Comparison of ENCODE assay signal across 13 mouse cellular contexts in genomic region chr13:98834199-98834598, GRCm38 (mm10). TPM values are rescaled to one million over a fixed set of nuclear protein-coding genes. Genes with fewer than 3 reads are reported as not detected.
A peak's percentile ranks its signal among the peaks of the same experiment; 100 is the strongest.
DNase-seq lines count a peak whose midpoint lies in the region; ATAC-seq and TF ChIP-seq lines count a peak whose summit lies in the region.
"Had no signal": no experiment of that assay in that cellular context is flagged by ENCODE, and none has a peak within 500 bp of the region (broad histone marks: within the 10 kb centered on the region; RNA-seq: fewer than 3 reads in every experiment).

No protein-coding gene starts in this region.

- 41% methylated on average over 1 of the region's 1 CpGs for WGBS in kidney, postnatal 0 days
- 45% methylated on average over 1 of the region's 1 CpGs for WGBS in neural tube, embryonic 11.5 days
- 44% methylated on average over 1 of the region's 1 CpGs for WGBS in olfactory bulb, adult 2 months

- no peaks in the 10 kb centered on the region for H3K27me3 ChIP-seq in kidney, postnatal 0 days (ENCODE audit: insufficient read depth, low read length)
- H3K27me3 ChIP-seq in neural tube, embryonic 11.5 days (ENCODE audit: control insufficient read depth, insufficient read depth, low read length) = no peaks in the 10 kb centered on the region

- no peak overlapping the region for H3K4me2 ChIP-seq in kidney, postnatal 0 days (ENCODE audit: low read length)
- no peak overlapping the region for H3K4me2 ChIP-seq in neural tube, embryonic 11.5 days (ENCODE audit: low read depth)

- 0 out of 2 replicates have a peak, but pooled peaks cover 7% of the 10 kb centered on the region for H3K36me3 ChIP-seq in kidney, postnatal 0 days (ENCODE audit: insufficient read depth, low read length)
- H3K36me3 ChIP-seq in neural tube, embryonic 11.5 days (ENCODE audit: control insufficient read depth, insufficient read depth, low read length) = no peaks in the 10 kb centered on the region

- peak; percentile 82 for ATAC-seq in frontal cortex, adult (ENCODE audit: low TSS enrichment)
- ATAC-seq in kidney, postnatal 0 days (replicated peaks; ENCODE audit: low FRiP score, low read depth) = 0 out of 2 replicates have a peak, but pooled peaks have one; percentile 29
- ATAC-seq in neural tube, embryonic 11.5 days (ENCODE audit: insufficient read depth, low FRiP score, low TSS enrichment) = no peak

- H3K4me1 ChIP-seq in kidney, postnatal 0 days (replicated peaks; ENCODE audit: insufficient read depth, low read length) = no peaks in the 10 kb centered on the region
- no peaks in the 10 kb centered on the region for H3K4me1 ChIP-seq in neural tube, embryonic 11.5 days (ENCODE audit: control insufficient read depth, insufficient read depth, low read length)
- H3K4me1 ChIP-seq in olfactory bulb, adult 2 months (ENCODE audit: control insufficient read depth, insufficient read depth, low read length) = no peaks in the 10 kb centered on the region
- H3K4me1 ChIP-seq: hindbrain, embryonic 10.5 days had no signal

- DNase-seq in frontal cortex, postnatal 25 days (ENCODE audit: low spot score in 2 of 2) = no peak
- DNase-seq in kidney, postnatal 0 days (ENCODE audit: low spot score) = no peak
- DNase-seq in kidney, adult 8-10 months = no peak
- no peak for DNase-seq in neural tube, embryonic 11.5 days (ENCODE audit: low spot score)
- DNase-seq in neural tube, embryonic 10.5 days (ENCODE audit: extremely low spot score, low spot score) = no peak
- no peak for DNase-seq in yolk sac, embryonic 10.5 days (ENCODE audit: low spot score)
- DNase-seq: adrenal gland, postnatal 36 days; cerebellum, adult 11-12 months; kidney, postnatal 25 days had no signal

- H3K27ac ChIP-seq in kidney, postnatal 0 days = no peak overlapping the region
- 0 out of 2 replicates have a peak overlapping the region, but pooled peaks have one; percentile 14 for H3K27ac ChIP-seq in neural tube, embryonic 11.5 days (ENCODE audit: low read depth, low read length)
- peak overlapping the region; percentile 51; the same call in 1 of the 2 replicates for H3K27ac ChIP-seq in olfactory bulb, adult 2 months (ENCODE audit: insufficient read depth, low read depth, low read length)
- H3K27ac ChIP-seq: macrophage had no signal

- peak; percentile 37; the same call in 1 of the 2 replicates for TF ChIP-seq CTCF in kidney, postnatal 0 days (IDR thresholded peaks at IDR 0.05; ENCODE audit: low read depth)
- no peak for TF ChIP-seq CTCF in olfactory bulb, adult 2 months (IDR thresholded peaks at IDR 0.05; ENCODE audit: insufficient read depth, low read depth, low read length)

- H3K4me3 ChIP-seq in kidney, postnatal 0 days (replicated peaks; ENCODE audit: low read depth, low read length) = no peak overlapping the region
- no peak overlapping the region for H3K4me3 ChIP-seq in neural tube, embryonic 11.5 days (ENCODE audit: low read depth, low read length)
- H3K4me3 ChIP-seq in olfactory bulb, adult 2 months (ENCODE audit: insufficient read depth, low read depth, low read length) = no peak overlapping the region
- H3K4me3 ChIP-seq: hindbrain, embryonic 10.5 days had no signal

- TF ChIP-seq POLR2A in olfactory bulb, adult 2 months (IDR thresholded peaks at IDR 0.05; ENCODE audit: insufficient read depth, low read depth, low read length) = no peak

- H3K9ac ChIP-seq in kidney, postnatal 0 days (ENCODE audit: low read depth, low read length) = no peak overlapping the region
- no peak overlapping the region for H3K9ac ChIP-seq in neural tube, embryonic 11.5 days (ENCODE audit: low read length)

- no peaks in the 10 kb centered on the region for H3K9me3 ChIP-seq in kidney, postnatal 0 days (replicated peaks; ENCODE audit: low read length)
- H3K9me3 ChIP-seq in neural tube, embryonic 11.5 days (ENCODE audit: control insufficient read depth, low read length) = no peaks in the 10 kb centered on the region
- H3K9me3 ChIP-seq: hindbrain, embryonic 10.5 days had no signal

RNA-seq across cellular contexts. Expression of gene Fcho2, which starts 18.9 kb away (rescaled TPM):
- 33.0 and 33.5 TPM in 2 replicates for polyA plus RNA-seq in kidney, postnatal 0 days (2015; fragmentation: Nextera tagmentation; extraction: Ambion mirVana)
- polyA plus RNA-seq in neural tube, embryonic 11.5 days (2014; fragmentation: Nextera tagmentation; extraction: Ambion mirVana) = 24.0 and 24.2 TPM in 2 replicates
- polyA plus RNA-seq in olfactory bulb, adult 2 months (2012; ENCODE audit: insufficient read depth, insufficient read length, low replicate concordance, missing spikeins) = not detected in 2 replicates
